Mouse (Mus musculus): ENCODE data around the gene Mansc4. TPM values are rescaled to one million over a fixed set of nuclear protein-coding genes. Genes with fewer than 3 reads are reported as not detected.

Gene Mansc4
- polyA plus RNA-seq, 1 experiment from 2014 or later = 2.0 TPM

DNA sequence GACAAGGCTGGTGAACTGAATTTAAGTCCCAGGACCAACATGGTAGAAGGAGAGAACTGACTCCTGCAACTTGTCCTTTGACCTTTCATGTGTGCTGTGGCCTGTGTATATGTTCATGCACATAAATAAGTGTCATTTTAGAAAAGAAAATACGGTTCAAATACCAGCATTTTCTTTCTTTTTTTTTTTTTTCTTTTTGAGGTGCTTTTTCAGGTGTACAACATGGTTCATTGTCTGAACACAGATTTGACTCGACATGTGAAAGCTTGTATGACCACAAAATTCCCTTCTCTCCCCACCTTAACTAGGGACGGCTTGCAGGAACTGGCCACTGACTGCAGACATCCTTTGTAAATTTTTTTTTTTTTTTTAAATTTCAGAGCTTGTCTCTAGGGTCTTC lies 10.1 kb upstream of the Mansc4 start:
- no peak overlapping the region for H3K4me2 ChIP-seq (replicated peaks)

DNA sequence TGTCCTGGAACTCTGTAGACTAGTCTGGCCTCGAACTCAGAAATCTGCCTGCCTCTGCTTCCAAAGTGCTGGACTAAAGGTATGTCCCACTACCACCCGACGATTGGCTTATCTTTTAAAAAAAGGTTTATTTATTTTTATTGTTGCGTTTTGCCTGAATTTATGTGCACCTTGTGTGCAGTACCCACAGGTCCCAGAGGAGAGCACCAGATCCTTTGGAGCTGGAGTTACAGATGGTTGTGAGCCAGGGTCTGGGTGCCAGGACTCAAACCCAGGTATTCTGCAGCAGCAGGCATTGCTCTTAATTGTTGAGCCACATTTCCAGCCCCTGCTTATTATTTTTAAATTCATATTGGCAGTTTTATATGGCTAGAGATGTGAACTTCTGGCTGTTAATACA lies 9.3 kb upstream of the Mansc4 start:
- no peak overlapping the region for H3K4me3 ChIP-seq (replicated peaks)
- no peak overlapping the region for H3K9ac ChIP-seq
- H3K27me3 ChIP-seq (replicated peaks) = no peaks in the 10 kb centered on the region
- ATAC-seq = no peak
- H3K36me3 ChIP-seq = 0 out of 2 replicates have a peak, but pooled peaks cover 3% of the 10 kb centered on the region
- WGBS = 88% methylated on average over 4 of the region's 4 CpGs
- H3K9me3 ChIP-seq = no peaks in the 10 kb centered on the region
- H3K27ac ChIP-seq = no peak overlapping the region
- no peak overlapping the region for H3K4me2 ChIP-seq (replicated peaks)
- H3K4me1 ChIP-seq (replicated peaks) = peaks cover 23% of the 10 kb centered on the region; the same call in 1 of the 2 replicates

More for the DNA sequence above, 10.1 kb upstream of the Mansc4 start:
- 71% methylated on average over 3 of the region's 3 CpGs for WGBS
- Histone ChIP-seq H3K4me1 (replicated peaks) (peaks cover 23% of the 10 kb centered on the region; the same call in 1 of the 2 replicates), H3K27me3 (replicated peaks) (no peaks in the 10 kb centered on the region), H3K9ac (no peak overlapping the region), H3K9me3 (no peaks in the 10 kb centered on the region), H3K36me3 (0 out of 2 replicates have a peak, but pooled peaks cover 3% of the 10 kb centered on the region), H3K27ac (no peak overlapping the region), H3K4me3 (replicated peaks) (no peak overlapping the region)
- no peak for ATAC-seq

DNA sequence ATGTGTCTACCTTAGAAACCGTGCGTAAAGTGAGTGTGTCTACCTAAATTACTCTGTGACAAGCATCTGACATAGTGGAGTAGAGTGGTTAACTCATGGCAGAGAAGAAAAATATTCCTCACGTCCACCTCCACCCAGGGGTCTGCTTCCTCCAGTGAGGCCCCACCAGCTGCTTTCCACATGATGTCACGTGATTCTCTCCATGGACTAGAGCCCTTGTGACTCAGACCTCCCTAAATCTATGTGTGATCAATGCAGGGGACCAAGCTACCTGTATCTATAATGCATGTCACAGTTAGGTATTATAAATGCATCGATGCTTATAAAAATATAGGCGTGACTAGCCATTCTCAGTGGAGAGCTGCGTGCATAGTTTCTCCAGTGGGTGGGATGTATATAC lies 7.9 kb upstream of the Mansc4 start:
- H3K27me3 ChIP-seq (replicated peaks) = no peaks in the 10 kb centered on the region
- H3K27ac ChIP-seq = no peak overlapping the region
- H3K4me1 ChIP-seq (replicated peaks) = peaks cover 23% of the 10 kb centered on the region; the same call in 1 of the 2 replicates
- WGBS = 80% methylated on average over 7 of the region's 7 CpGs
- 0 out of 2 replicates have a peak, but pooled peaks cover 3% of the 10 kb centered on the region for H3K36me3 ChIP-seq
- no peak overlapping the region for H3K4me3 ChIP-seq (replicated peaks)
- no peak overlapping the region for H3K4me2 ChIP-seq (replicated peaks)
- H3K9ac ChIP-seq = no peak overlapping the region
- H3K9me3 ChIP-seq = no peaks in the 10 kb centered on the region
- no peak for ATAC-seq

DNA sequence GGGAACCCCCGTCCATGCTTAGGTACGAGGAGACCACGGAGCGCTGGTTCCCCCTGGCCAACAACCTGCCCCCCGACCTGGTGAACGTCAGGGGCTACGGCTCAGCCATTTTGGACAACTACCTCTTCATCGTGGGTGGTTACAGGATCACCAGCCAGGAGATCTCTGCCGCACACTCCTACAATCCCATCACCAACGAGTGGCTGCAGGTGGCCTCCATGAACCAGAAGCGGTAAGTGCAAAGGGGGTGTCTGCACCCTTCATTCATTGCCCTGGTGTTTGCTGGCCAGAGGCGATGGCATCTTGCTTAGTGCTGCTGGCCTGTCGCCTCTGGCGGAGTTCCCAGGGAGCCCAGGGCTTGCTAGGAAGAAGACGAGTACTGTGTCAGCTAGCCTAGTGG lies 5.3 kb upstream of the Mansc4 start:
- Histone ChIP-seq H3K4me1 (replicated peaks) (peaks cover 16% of the 10 kb centered on the region; the same call in 1 of the 2 replicates), H3K9ac (peak overlapping the region; percentile 88), H3K27ac (peak overlapping the region; percentile 95), H3K36me3 (0 out of 2 replicates have a peak, but pooled peaks cover 3% of the 10 kb centered on the region), H3K4me2 (replicated peaks) (peak overlapping the region; percentile 91), H3K4me3 (replicated peaks) (peak overlapping the region; percentile 90), H3K9me3 (no peaks in the 10 kb centered on the region), H3K27me3 (replicated peaks) (no peaks in the 10 kb centered on the region)
- WGBS = 5% methylated on average over 15 of the region's 15 CpGs
- ATAC-seq = peak; percentile 8

DNA sequence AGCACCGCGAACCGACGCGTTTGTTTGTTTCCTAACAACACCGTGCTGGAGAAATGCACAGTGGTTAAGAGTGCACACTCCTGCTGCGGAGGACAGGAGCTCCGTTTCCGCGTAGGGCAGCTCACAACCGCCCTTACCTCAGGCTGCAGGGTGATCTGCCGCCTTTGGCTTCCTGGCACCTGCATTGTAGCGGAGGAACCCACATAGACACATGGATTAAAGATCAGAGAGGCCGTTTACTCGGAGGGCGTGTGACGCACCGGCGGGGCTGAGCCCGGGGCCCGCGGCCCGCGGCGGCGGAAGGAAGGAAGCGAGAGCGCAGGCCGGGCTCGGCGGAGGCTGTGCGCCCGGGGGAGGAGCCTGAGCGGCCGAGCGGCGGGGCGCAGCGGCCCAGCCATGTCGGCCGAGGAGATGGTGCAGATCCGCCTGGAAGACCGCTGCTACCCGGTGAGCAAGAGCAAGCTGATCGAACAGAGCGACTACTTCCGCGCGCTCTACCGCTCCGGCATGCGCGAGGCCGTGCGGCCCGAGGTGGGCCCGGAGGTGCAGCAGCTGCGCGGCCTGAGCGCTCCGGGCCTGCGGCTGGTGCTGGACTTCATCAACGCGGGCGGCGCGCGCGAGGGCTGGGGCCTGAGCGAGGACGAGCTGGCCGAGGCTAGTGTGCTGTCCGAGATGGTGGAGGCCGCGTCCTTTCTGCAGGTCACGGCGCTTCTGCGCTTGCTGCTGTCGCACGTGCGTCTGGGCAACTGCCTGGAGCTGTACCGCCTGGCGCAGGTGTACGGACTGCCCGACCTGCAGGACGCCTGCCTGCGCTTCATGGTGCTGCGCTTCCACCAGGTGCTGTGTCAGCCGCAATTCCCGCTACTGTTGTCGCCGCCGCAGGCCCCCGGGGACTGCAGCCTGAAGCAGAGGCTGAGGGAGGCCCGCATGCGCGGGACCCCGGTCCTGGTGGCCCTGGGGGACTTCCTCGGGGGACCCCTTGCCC lies 4.6 kb upstream of the Mansc4 start, which contains the start of gene Klhl42:
Klhl42 (plus strand) TSS at position 244 of the 985 bp plus-strand sequence.
- no peaks in the 10 kb centered on the region for H3K27me3 ChIP-seq (replicated peaks)
- H3K9me3 ChIP-seq = no peaks in the 10 kb centered on the region
- under 1% methylated on average over 99 of the region's 99 CpGs for WGBS
- H3K4me3 ChIP-seq (replicated peaks) = peak within 1 kb of the TSS; percentile 90
- 0 out of 2 replicates have a peak, but pooled peaks cover 3% of the 10 kb centered on the region for H3K36me3 ChIP-seq
- ATAC-seq = peak; percentile 96
- H3K4me1 ChIP-seq (replicated peaks) = peaks cover 19% of the 10 kb centered on the region; the same call in 1 of the 2 replicates
- H3K27ac ChIP-seq = peak within 1 kb of the TSS; percentile 95
- peak within 1 kb of the TSS; percentile 91 for H3K4me2 ChIP-seq (replicated peaks)
- H3K9ac ChIP-seq = peak within 1 kb of the TSS; percentile 88

DNA sequence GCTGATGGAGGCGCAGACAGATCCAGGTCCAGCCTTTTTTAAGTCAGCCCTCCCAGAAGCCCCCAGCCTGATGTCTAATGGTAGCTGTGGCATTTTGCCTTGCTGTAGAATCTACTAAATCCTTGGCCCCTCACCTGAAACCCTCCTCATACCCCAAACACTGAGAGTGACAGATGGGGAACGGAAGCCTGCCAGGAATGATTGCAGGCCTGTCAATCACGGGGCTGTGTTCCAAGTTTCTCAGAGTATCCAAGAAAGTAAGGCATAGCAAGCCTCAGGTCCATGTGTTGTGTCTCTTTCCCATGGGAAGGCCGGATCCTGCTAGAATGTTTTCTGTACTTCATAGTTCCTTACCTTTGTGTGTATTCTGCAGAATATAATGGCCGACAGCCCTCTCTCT lies 3.4 kb upstream of the Mansc4 start:
- Histone ChIP-seq H3K4me1 (replicated peaks) (peaks cover 20% of the 10 kb centered on the region; the same call in 1 of the 2 replicates), H3K9ac (no peak overlapping the region), H3K4me3 (replicated peaks) (no peak overlapping the region), H3K27me3 (replicated peaks) (no peaks in the 10 kb centered on the region), H3K4me2 (replicated peaks) (no peak overlapping the region; the same call in 1 of the 2 replicates), H3K9me3 (no peaks in the 10 kb centered on the region), H3K36me3 (0 out of 2 replicates have a peak, but pooled peaks cover 3% of the 10 kb centered on the region), H3K27ac (no peak overlapping the region)
- 85% methylated on average over 5 of the region's 5 CpGs for WGBS
- ATAC-seq = no peak

DNA sequence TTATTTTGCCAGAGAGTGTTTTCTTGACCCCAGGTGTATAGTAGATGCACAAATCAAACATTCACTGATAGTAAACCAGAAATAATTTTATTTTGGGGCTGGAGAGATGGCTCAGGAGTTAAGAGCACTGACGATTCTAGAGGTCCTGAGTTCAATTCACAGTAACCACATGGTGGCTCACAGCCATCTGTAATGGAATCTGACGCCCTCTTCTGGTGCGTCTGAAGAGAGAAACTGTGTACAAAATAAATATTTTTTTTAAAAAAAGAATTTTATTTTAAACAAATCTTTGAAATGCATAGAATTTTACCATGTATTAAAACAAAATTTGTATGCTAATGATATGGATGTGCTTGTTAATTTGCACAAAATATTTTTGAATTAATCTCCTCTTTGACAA lies 1.7 kb upstream of the Mansc4 start:
- 78% methylated on average over 3 of the region's 3 CpGs for WGBS
- Histone ChIP-seq H3K9me3 (no peaks in the 10 kb centered on the region), H3K27ac (no peak overlapping the region), H3K4me3 (replicated peaks) (no peak overlapping the region), H3K9ac (no peak overlapping the region), H3K4me2 (replicated peaks) (no peak overlapping the region), H3K4me1 (replicated peaks) (peaks cover 11% of the 10 kb centered on the region; the same call in 1 of the 2 replicates), H3K27me3 (replicated peaks) (no peaks in the 10 kb centered on the region), H3K36me3 (no peaks in the 10 kb centered on the region)
- no peak for ATAC-seq

DNA sequence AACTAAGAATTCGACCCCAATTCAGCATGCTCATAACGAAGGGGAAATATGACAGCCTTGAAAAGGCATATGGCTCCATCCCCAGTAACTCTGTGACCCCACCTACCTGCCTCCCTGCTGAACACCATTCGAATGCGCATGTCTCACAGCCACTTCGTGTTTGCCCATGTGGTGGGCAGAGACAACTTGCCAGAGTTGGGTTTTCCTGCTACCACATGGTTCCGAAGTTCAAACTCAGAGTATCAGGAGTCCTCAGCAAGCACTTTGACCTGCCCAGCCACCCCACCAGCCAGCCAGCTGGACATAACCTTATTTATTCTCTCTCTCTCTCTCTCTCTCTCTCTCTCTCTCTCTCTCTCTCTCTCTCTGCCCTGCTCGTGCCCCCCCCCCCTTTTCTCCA lies 904 bp upstream of the Mansc4 start:
- Histone ChIP-seq H3K9me3 (no peaks in the 10 kb centered on the region), H3K36me3 (no peaks in the 10 kb centered on the region), H3K4me3 (replicated peaks) (no peak overlapping the region), H3K4me2 (replicated peaks) (no peak overlapping the region), H3K4me1 (replicated peaks) (peaks cover 10% of the 10 kb centered on the region; the same call in 1 of the 2 replicates), H3K27me3 (replicated peaks) (no peaks in the 10 kb centered on the region), H3K9ac (no peak overlapping the region), H3K27ac (no peak overlapping the region)
- no peak for ATAC-seq
- WGBS = 52% methylated on average over 7 of the region's 7 CpGs

DNA sequence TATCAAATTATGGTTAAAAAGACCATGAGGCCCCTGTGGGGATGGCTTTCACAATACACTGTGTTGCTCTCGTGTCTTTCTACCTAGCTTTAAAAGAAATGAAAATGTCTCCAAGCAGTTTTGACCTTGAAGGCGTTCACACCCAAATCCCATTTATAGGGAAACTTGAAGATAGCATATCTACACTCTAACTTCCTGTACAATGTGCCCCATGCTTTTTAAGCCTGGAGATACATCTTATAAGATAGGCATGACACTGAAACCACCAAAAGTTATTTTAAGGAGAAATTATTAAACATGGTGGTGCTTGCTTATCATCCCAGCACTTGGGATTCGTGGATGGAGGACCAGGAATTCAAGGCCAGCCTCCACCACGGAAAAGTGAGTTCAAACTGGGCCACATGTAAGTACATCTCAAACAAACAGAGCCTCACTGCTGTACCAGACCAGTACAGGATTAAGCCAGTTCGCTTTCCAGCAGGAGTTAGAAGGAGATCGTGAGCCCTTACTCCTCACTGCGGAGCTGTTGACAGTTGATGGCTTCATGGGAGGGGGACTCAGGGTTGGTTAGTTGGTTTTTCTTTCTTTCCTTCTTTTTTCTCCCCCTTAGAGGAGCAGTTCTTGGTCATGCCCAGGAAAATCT lies 1.3 kb downstream of the Mansc4 start:
- ATAC-seq = no peak
- Histone ChIP-seq H3K4me2 (replicated peaks) (no peak overlapping the region), H3K9me3 (no peaks in the 10 kb centered on the region), H3K36me3 (no peaks in the 10 kb centered on the region), H3K9ac (no peak overlapping the region), H3K27ac (no peak overlapping the region), H3K27me3 (replicated peaks) (no peaks in the 10 kb centered on the region), H3K4me3 (replicated peaks) (no peak overlapping the region), H3K4me1 (replicated peaks) (0 out of 2 replicates have a peak, but pooled peaks cover 4% of the 10 kb centered on the region)
- WGBS = 67% methylated on average over 7 of the region's 7 CpGs

DNA sequence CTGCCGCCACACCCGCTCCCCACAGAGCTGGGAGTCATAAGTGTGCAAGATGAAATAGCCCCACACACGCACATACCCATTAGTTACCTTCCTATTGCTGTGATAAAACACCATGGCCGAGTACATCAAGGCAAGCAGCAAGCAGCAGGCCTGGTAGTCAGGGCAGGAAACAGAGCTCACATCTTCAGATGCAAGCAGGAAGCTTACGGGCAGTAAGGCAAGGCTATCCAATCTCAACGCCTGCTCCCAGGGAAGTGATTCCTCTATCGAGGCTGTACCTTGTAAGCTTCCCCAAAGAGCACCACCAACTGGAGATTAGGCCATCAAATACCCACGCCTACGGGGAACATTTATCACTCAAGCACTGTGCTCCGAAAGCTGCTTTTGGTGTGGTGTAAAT lies 6.9 kb downstream of the Mansc4 start:
- Histone ChIP-seq H3K36me3 (no peaks in the 10 kb centered on the region), H3K27me3 (replicated peaks) (no peaks in the 10 kb centered on the region), H3K9ac (no peak overlapping the region), H3K4me2 (replicated peaks) (no peak overlapping the region), H3K4me1 (replicated peaks) (no peaks in the 10 kb centered on the region), H3K9me3 (no peaks in the 10 kb centered on the region), H3K4me3 (replicated peaks) (no peak overlapping the region), H3K27ac (no peak overlapping the region)
- 92% methylated on average over 10 of the region's 10 CpGs for WGBS
- no peak for ATAC-seq

DNA sequence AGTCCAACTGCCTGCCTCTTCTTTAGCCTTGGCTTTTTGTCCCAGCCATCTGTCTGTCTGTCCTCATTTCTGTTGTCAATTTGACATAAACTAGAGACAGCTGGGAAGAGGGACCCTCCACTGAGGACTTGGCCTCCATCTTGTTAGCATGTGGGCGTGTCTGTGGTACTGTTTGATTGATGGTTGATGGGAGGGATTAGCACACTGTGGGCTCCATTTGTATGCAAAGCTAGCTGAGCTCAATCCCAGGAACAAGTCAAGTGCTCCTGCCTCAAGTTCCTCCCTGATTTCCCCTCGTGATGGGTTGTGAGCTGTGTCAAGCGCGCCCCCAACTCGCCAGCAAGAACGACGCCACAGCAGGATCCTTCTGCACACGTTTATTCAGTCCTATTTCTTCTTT lies 10.0 kb downstream of the Mansc4 start:
- Histone ChIP-seq H3K4me3 (replicated peaks) (no peak overlapping the region), H3K9me3 (no peaks in the 10 kb centered on the region), H3K4me1 (replicated peaks) (no peaks in the 10 kb centered on the region), H3K36me3 (no peaks in the 10 kb centered on the region), H3K27ac (no peak overlapping the region), H3K4me2 (replicated peaks) (no peak overlapping the region), H3K9ac (no peak overlapping the region), H3K27me3 (replicated peaks) (no peaks in the 10 kb centered on the region)
- ATAC-seq = no peak
- 76% methylated on average over 7 of the region's 8 CpGs for WGBS

DNA sequence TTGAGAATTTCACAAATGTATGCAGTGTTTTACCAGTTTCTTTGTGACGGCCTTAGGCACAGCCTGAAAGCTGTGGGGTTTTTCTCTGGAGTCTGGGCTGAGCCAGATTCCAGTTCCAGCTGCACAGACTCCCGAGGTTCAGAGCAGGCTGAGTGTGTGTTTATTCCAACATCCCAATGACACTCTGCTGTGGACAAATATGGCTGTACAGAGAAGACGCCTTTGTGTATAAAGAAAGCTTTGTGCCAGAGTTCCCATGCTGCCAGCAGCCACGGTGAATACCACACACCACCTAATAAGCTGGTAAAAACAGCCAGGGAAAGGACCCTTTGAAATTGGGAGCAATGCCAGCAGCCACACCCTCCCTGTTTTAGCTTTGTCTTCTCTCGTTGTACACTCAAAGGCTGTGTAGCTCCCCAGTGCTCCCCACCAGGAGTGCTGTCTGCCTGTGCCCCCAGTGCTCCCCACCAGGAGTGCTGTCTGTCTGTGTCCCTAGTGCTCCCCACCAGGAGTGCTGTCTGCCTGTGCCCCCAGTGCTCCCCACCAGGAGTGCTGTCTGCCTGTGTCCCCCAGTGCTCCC lies 10.9 kb downstream of the Mansc4 start:
- Histone ChIP-seq H3K4me1 (replicated peaks) (no peaks in the 10 kb centered on the region), H3K36me3 (no peaks in the 10 kb centered on the region), H3K27me3 (replicated peaks) (no peaks in the 10 kb centered on the region), H3K4me2 (replicated peaks) (no peak overlapping the region), H3K9me3 (no peaks in the 10 kb centered on the region), H3K4me3 (replicated peaks) (no peak overlapping the region), H3K9ac (no peak overlapping the region), H3K27ac (peak overlapping the region; percentile 64)
- 43% methylated on average over 5 of the region's 5 CpGs for WGBS
- ATAC-seq = peak; percentile 49; the same call in 1 of the 2 replicates
